Mouse (Mus musculus) limb, embryonic 11.5 days (tissue): Measurements from ENCODE around the gene Axdnd1. TPM values are rescaled to one million over a fixed set of nuclear protein-coding genes. Genes with fewer than 3 reads are reported as not detected.

Experiments used
- polyA plus RNA-seq: library from polyadenylated mRNA; unstranded; fragments of >200 nt; fragmentation: Nextera tagmentation; extraction: Ambion mirVana; gene quantifications from 2 replicates; pipeline ENCODE4 v1.2.1, GENCODE M21; 2014

Axdnd1 gene
- polyA plus RNA-seq, 1 experiment from 2014 or later = 0.12 TPM

Other genes starting within 250 kb of the Axdnd1 start
- gene Fam163a, start 216.1 kb downstream of the Axdnd1 start, polyA plus RNA-seq = 0.35 and 0.39 TPM in 2 replicates
- gene Tdrd5, start 117.5 kb downstream of the Axdnd1 start, polyA plus RNA-seq = not detected in 2 replicates
- 0.07 and 0.15 TPM in 2 replicates for gene Nphs2, start 110.4 kb downstream of the Axdnd1 start, polyA plus RNA-seq
- 1,006 and 1,041 TPM in 2 replicates for gene Gm2000, start 55.1 kb downstream of the Axdnd1 start, polyA plus RNA-seq
- 27.6 TPM in 2 replicates for gene Soat1, start 53.2 kb upstream of the Axdnd1 start, polyA plus RNA-seq
- gene Gm10031, start 102.9 kb upstream of the Axdnd1 start, polyA plus RNA-seq = 0.50 and 0.57 TPM in 2 replicates
- 5.9 and 6.3 TPM in 2 replicates for gene Abl2, start 137.6 kb upstream of the Axdnd1 start, polyA plus RNA-seq